In genomic region chr16:31980946-31981345, GRCm38 (mm10) we compare ENCODE assay signal across 20 mouse cellular contexts. TPM values are rescaled to one million over a fixed set of nuclear protein-coding genes. Genes with fewer than 3 reads are reported as not detected.
DNase-seq lines count a peak whose midpoint lies in the region; ATAC-seq and TF ChIP-seq lines count a peak whose summit lies in the region.
"Had no signal": no experiment of that assay in that cellular context is flagged by ENCODE, and none has a peak within 500 bp of the region (broad histone marks: within the 10 kb centered on the region; RNA-seq: fewer than 3 reads in every experiment).

No protein-coding gene starts in this region.

- TF ChIP-seq CTCF in intestine, postnatal 0 days (IDR thresholded peaks at IDR 0.05; ENCODE audit: low read depth): peak; percentile 20; the same call in 1 of the 2 replicates
- TF ChIP-seq CTCF in MEL (IDR thresholded peaks at IDR 0.05 in 2 of 3, conservative IDR thresholded peaks at IDR 0.05 in 1 of 3; ENCODE audit: control insufficient read depth in 1 of 3, insufficient read depth in 1 of 3, low read depth in 2 of 3, low read length in 3 of 3, poor library complexity in 1 of 3, severe bottlenecking in 1 of 3): peak; percentile 21 to 45 (median 37)
- TF ChIP-seq CTCF in brain, embryonic 14.5 days (IDR thresholded peaks at IDR 0.05; ENCODE audit: borderline replicate concordance, extremely low read depth, insufficient read depth, insufficient read length): peak; percentile 6; the same call in 1 of the 2 replicates

- TF ChIP-seq EP300 in MEL (IDR thresholded peaks at IDR 0.05; ENCODE audit: low read depth in 1 of 2, low read length in 2 of 2): no peak

- no peaks in the 10 kb centered on the region for H3K9me3 ChIP-seq in intestine, postnatal 0 days (ENCODE audit: control insufficient read depth)
- no peaks in the 10 kb centered on the region for H3K9me3 ChIP-seq in intestine, embryonic 16.5 days (ENCODE audit: control insufficient read depth, low read length)
- H3K9me3 ChIP-seq in MEL (replicated peaks; ENCODE audit: insufficient read depth, low read length): no peaks in the 10 kb centered on the region
- H3K9me3 ChIP-seq: embryonic facial prominence, embryonic 12.5 days; forebrain, embryonic 15.5 days; heart, embryonic 13.5 days; hindbrain, embryonic 15.5 days had no signal

- TF ChIP-seq POLR2A in MEL (IDR thresholded peaks at IDR 0.05; ENCODE audit: control insufficient read depth in 1 of 2, insufficient read depth in 1 of 2, low read depth in 1 of 2, low read length in 2 of 2, poor library complexity in 1 of 2): no peak
- no peak for TF ChIP-seq POLR2A in brain, embryonic 14.5 days (IDR thresholded peaks at IDR 0.05; ENCODE audit: borderline replicate concordance, extremely low read depth, insufficient read depth, insufficient read length, poor library complexity, severe bottlenecking)

- H3K79me2 ChIP-seq in MEL (ENCODE audit: control insufficient read depth, insufficient read depth, low read length, poor library complexity): no peaks in the 10 kb centered on the region

- TF ChIP-seq RAD21 in MEL (IDR thresholded peaks at IDR 0.05; ENCODE audit: low read depth, low read length): no peak; the same call in 1 of the 2 replicates

- ATAC-seq in intestine, postnatal 0 days: no peak
- ATAC-seq in intestine, embryonic 16.5 days: no peak
- ATAC-seq: activated CD4-positive, CD25-positive, alpha-beta regulatory T cell, adult 4 months; forebrain, embryonic 15.5 days had no signal

- no peak overlapping the region for H3K27ac ChIP-seq in intestine, postnatal 0 days (ENCODE audit: low read depth, low read length)
- H3K27ac ChIP-seq in intestine, embryonic 16.5 days (ENCODE audit: low read length): no peak overlapping the region
- H3K27ac ChIP-seq in MEL (ENCODE audit: control insufficient read depth, low read depth, low read length): no peak overlapping the region
- H3K27ac ChIP-seq: embryonic facial prominence, embryonic 12.5 days; forebrain, embryonic 15.5 days; heart, embryonic 13.5 days; hindbrain, embryonic 15.5 days had no signal

- WGBS in intestine, postnatal 0 days: 77% methylated on average over 5 of the region's 5 CpGs
- WGBS in intestine, embryonic 16.5 days: 78% methylated on average over 5 of the region's 5 CpGs

- no peaks in the 10 kb centered on the region for H3K27me3 ChIP-seq in intestine, postnatal 0 days (replicated peaks; ENCODE audit: control insufficient read depth, insufficient read depth, low read length)
- H3K27me3 ChIP-seq in intestine, embryonic 16.5 days (replicated peaks; ENCODE audit: control insufficient read depth, insufficient read depth, low read length): no peaks in the 10 kb centered on the region
- H3K27me3 ChIP-seq in MEL (ENCODE audit: control insufficient read depth in 1 of 2, insufficient read depth in 2 of 2, low read length in 2 of 2): no peaks in the 10 kb centered on the region
- H3K27me3 ChIP-seq: embryonic facial prominence, embryonic 12.5 days; forebrain, embryonic 15.5 days; heart, embryonic 13.5 days; hindbrain, embryonic 15.5 days had no signal

- H3K4me3 ChIP-seq in intestine, postnatal 0 days (ENCODE audit: low read depth, low read length): no peak overlapping the region
- no peak overlapping the region for H3K4me3 ChIP-seq in intestine, embryonic 16.5 days (ENCODE audit: low read length)
- H3K4me3 ChIP-seq in MEL (ENCODE audit: control insufficient read depth in 1 of 2, insufficient read depth in 1 of 2, low read depth in 2 of 2, low read length in 2 of 2): no peak overlapping the region
- H3K4me3 ChIP-seq: embryonic facial prominence, embryonic 12.5 days; forebrain, embryonic 15.5 days; heart, embryonic 13.5 days; hindbrain, embryonic 15.5 days had no signal

- no peak overlapping the region for H3K9ac ChIP-seq in intestine, postnatal 0 days (ENCODE audit: low read depth, low read length)
- no peak overlapping the region for H3K9ac ChIP-seq in intestine, embryonic 16.5 days (ENCODE audit: low read depth, low read length)
- no peak overlapping the region for H3K9ac ChIP-seq in MEL (ENCODE audit: control insufficient read depth, low read depth, low read length, poor library complexity, severe bottlenecking)
- H3K9ac ChIP-seq: embryonic facial prominence, embryonic 12.5 days; forebrain, embryonic 15.5 days; heart, embryonic 13.5 days; hindbrain, embryonic 15.5 days had no signal

- peak; percentile 5 for DNase-seq in retina, postnatal 1 day
- no peak for DNase-seq in retina, embryonic 14.5 days (ENCODE audit: low spot score)
- peak; percentile 28 for DNase-seq in MEL (ENCODE audit: low read depth, low spot score)
- no peak for DNase-seq in brain, embryonic 14.5 days (ENCODE audit: low read depth)
- DNase-seq in layer of hippocampus, adult 9-11 months: no peak
- no peak for DNase-seq in left cerebral cortex, adult 18-20 months (ENCODE audit: low spot score in 2 of 2)
- DNase-seq: adrenal gland, postnatal 25 days; cerebellum, adult 8-10 months; cerebellum, postnatal 14 days; gastrocnemius, postnatal 10 days; heart, postnatal 36 days; kidney, adult 11 months had no signal

- H3K4me2 ChIP-seq in intestine, postnatal 0 days (replicated peaks; ENCODE audit: low read depth): no peak overlapping the region
- H3K4me2 ChIP-seq in intestine, embryonic 16.5 days (ENCODE audit: low read depth, low read length): no peak overlapping the region
- H3K4me2 ChIP-seq: embryonic facial prominence, embryonic 12.5 days; forebrain, embryonic 15.5 days; heart, embryonic 13.5 days; hindbrain, embryonic 15.5 days had no signal

- H3K36me3 ChIP-seq in intestine, postnatal 0 days (ENCODE audit: control insufficient read depth, insufficient read depth): peaks cover 45% of the 10 kb centered on the region
- no peaks in the 10 kb centered on the region for H3K36me3 ChIP-seq in intestine, embryonic 16.5 days (ENCODE audit: control insufficient read depth, insufficient read depth, low read length)
- peaks cover 0 to 5% of the 10 kb centered on the region in 2 experiments; a peak in 2 of 4 replicates for H3K36me3 ChIP-seq in MEL (ENCODE audit: control insufficient read depth in 1 of 2, insufficient read depth in 2 of 2, low read length in 2 of 2)

- H3K4me1 ChIP-seq in intestine, postnatal 0 days (replicated peaks; ENCODE audit: control insufficient read depth, insufficient read depth, low read length): no peaks in the 10 kb centered on the region
- H3K4me1 ChIP-seq in intestine, embryonic 16.5 days (ENCODE audit: control insufficient read depth, insufficient read depth, low read length): no peaks in the 10 kb centered on the region
- no peaks in the 10 kb centered on the region for H3K4me1 ChIP-seq in MEL (ENCODE audit: control insufficient read depth in 1 of 2, insufficient read depth in 2 of 2, low read length in 2 of 2)
- H3K4me1 ChIP-seq: embryonic facial prominence, embryonic 12.5 days; forebrain, embryonic 15.5 days; heart, embryonic 13.5 days; hindbrain, embryonic 15.5 days had no signal

TF ChIP-seq in MEL, 35 proteins besides CTCF, POLR2A, EP300 and RAD21:
- TF ChIP-seq MYC (IDR thresholded peaks at IDR 0.05; ENCODE audit: low read depth, low read length) (peak; percentile 36; the same call in 1 of the 2 replicates), ZKSCAN1 (IDR thresholded peaks at IDR 0.05; ENCODE audit: low read depth, low read length) (no peak), ZNF384 (IDR thresholded peaks at IDR 0.05; ENCODE audit: low read depth, low read length) (no peak)

RNA-seq across cellular contexts. Expression of gene Senp5, which starts 22.1 kb away (rescaled TPM):
- 5.0 and 5.2 TPM in 2 replicates for polyA plus RNA-seq in intestine, postnatal 0 days (2015; fragmentation: Nextera tagmentation; extraction: Ambion mirVana)
- 9.1 and 9.8 TPM in 2 replicates for polyA plus RNA-seq in intestine, embryonic 16.5 days (2015; fragmentation: Nextera tagmentation; extraction: Ambion mirVana)
- 9.2 and 10.3 TPM in 2 replicates for total RNA-seq in MEL (2012; rRNA removed)
- 10 to 100 TPM in 1 of 2 experiments, not detected in 1; 12.5 TPM for polyA plus RNA-seq in MEL (2012; ENCODE audit: insufficient read depth in 1 of 2, insufficient read length in 2 of 2, low read depth in 1 of 2, low replicate concordance in 2 of 2, missing spikeins in 1 of 2)
- polyA plus RNA-seq in brain, embryonic 14.5 days (2012; rRNA removed): 18.3 and 23.2 TPM in 2 replicates
- 10 to 100 TPM; 46.3 to 48.8 TPM for total RNA-seq in left cerebral cortex, adult 18-20 months (2021)

RNA-seq across cellular contexts. Expression of gene Ncbp2, which starts 32.6 kb away (rescaled TPM):
- 24.7 and 28.4 TPM in 2 replicates for polyA plus RNA-seq in intestine, postnatal 0 days (2015; fragmentation: Nextera tagmentation; extraction: Ambion mirVana)
- polyA plus RNA-seq in intestine, embryonic 16.5 days (2015; fragmentation: Nextera tagmentation; extraction: Ambion mirVana): 63.8 and 72.2 TPM in 2 replicates
- total RNA-seq in MEL (2012; rRNA removed): 79.6 and 100 TPM in 2 replicates
- polyA plus RNA-seq in MEL (2012; ENCODE audit: insufficient read depth in 1 of 2, insufficient read length in 2 of 2, low read depth in 1 of 2, low replicate concordance in 2 of 2, missing spikeins in 1 of 2): 100 to 1,000 TPM in 1 of 2 experiments, not detected in 1; 222 TPM
- 77.3 and 93.8 TPM in 2 replicates for polyA plus RNA-seq in brain, embryonic 14.5 days (2012; rRNA removed)
- total RNA-seq in left cerebral cortex, adult 18-20 months (2021): 10 to 100 TPM; 50.1 to 50.8 TPM

RNA-seq across cellular contexts. Expression of gene 0610012G03Rik, which starts 32.7 kb away (rescaled TPM):
- polyA plus RNA-seq in intestine, postnatal 0 days (2015; fragmentation: Nextera tagmentation; extraction: Ambion mirVana): 203 and 214 TPM in 2 replicates
- 140 and 155 TPM in 2 replicates for polyA plus RNA-seq in intestine, embryonic 16.5 days (2015; fragmentation: Nextera tagmentation; extraction: Ambion mirVana)
- 41.9 and 44.4 TPM in 2 replicates for total RNA-seq in MEL (2012; rRNA removed)
- polyA plus RNA-seq in MEL (2012; ENCODE audit: insufficient read depth in 1 of 2, insufficient read length in 2 of 2, low read depth in 1 of 2, low replicate concordance in 2 of 2, missing spikeins in 1 of 2): 10 to 100 TPM in 1 of 2 experiments, not detected in 1; 56.2 TPM
- 67.6 and 92.3 TPM in 2 replicates for polyA plus RNA-seq in brain, embryonic 14.5 days (2012; rRNA removed)
- total RNA-seq in left cerebral cortex, adult 18-20 months (2021): 10 to 100 TPM; 39.5 to 42.0 TPM

RNA-seq across cellular contexts. Expression of gene Pigz, which starts 47.3 kb away (rescaled TPM):
- polyA plus RNA-seq in intestine, postnatal 0 days (2015; fragmentation: Nextera tagmentation; extraction: Ambion mirVana): 0.39 and 0.54 TPM in 2 replicates
- polyA plus RNA-seq in intestine, embryonic 16.5 days (2015; fragmentation: Nextera tagmentation; extraction: Ambion mirVana): 0.40 and 0.70 TPM in 2 replicates
- 0.23 and 0.26 TPM in 2 replicates for total RNA-seq in MEL (2012; rRNA removed)
- polyA plus RNA-seq in MEL (2012; ENCODE audit: insufficient read depth in 1 of 2, insufficient read length in 2 of 2, low read depth in 1 of 2, low replicate concordance in 2 of 2, missing spikeins in 1 of 2): under 1 TPM in 1 of 2 experiments, not detected in 1; 0.28 TPM
- 0.86 and 1.5 TPM in 2 replicates for polyA plus RNA-seq in brain, embryonic 14.5 days (2012; rRNA removed)
- total RNA-seq in left cerebral cortex, adult 18-20 months (2021): 10 to 100 TPM; 20.3 to 23.5 TPM
- total RNA-seq: adrenal gland, postnatal 25 days; common myeloid progenitor, adult 5-6 weeks had no signal

Comparison
In these comparisons a context has a peak if more than half of its experiments do, and no peak if none do; other contexts are left out.
1. DNase-seq: peak in retina, postnatal 1 day (single experiment) and MEL (single experiment); none in retina, embryonic 14.5 days (single experiment), brain, embryonic 14.5 days (single experiment), layer of hippocampus, adult 9-11 months (single experiment) and left cerebral cortex, adult 18-20 months (0 of 2).
2. Peak in every context shown above with its lines, with median percentiles within 50 percentile points of each other: CTCF ChIP-seq.